ENCODE assay signal across 14 mouse cellular contexts in the genomic region with DNA sequence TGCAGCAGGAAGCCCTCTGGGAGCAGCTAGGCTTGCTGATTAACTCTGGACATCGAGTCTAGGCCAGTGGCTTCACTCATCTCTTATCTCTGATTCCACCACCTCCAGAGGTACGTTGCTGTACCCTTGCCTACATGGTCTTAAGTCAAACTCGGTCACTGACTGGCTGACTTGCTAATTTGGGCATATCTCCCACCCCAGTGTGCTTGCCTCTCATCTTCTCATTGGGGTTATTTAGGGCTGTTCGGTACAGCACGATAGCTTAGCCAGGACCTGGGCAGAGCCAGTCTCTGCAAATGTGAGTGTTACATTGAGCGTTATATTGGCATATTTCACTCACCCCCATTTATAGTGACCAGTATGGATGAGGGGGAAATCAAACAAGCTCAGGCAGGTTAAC. TPM values are rescaled to one million over a fixed set of nuclear protein-coding genes. Genes with fewer than 3 reads are reported as not detected.
A peak's percentile ranks its signal among the peaks of the same experiment; 100 is the strongest.
DNase-seq lines count a peak whose midpoint lies in the region; ATAC-seq and TF ChIP-seq lines count a peak whose summit lies in the region.
"Had no signal": no experiment of that assay in that cellular context is flagged by ENCODE, and none has a peak within 500 bp of the region (broad histone marks: within the 10 kb centered on the region; RNA-seq: fewer than 3 reads in every experiment).

No protein-coding gene starts in this region.

- no peak for TF ChIP-seq POLR2A in thymus, adult 2 months (IDR thresholded peaks at IDR 0.05; ENCODE audit: control insufficient read depth, extremely low read depth, insufficient read depth, low read length, poor library complexity)
- TF ChIP-seq POLR2A in cerebellum, adult 2 months (IDR thresholded peaks at IDR 0.05; ENCODE audit: borderline replicate concordance, insufficient read depth, low read length), result no peak

- no peak overlapping the region for H3K4me3 ChIP-seq in thymus, adult 2 months (ENCODE audit: control insufficient read depth, insufficient read depth, low read length)
- H3K4me3 ChIP-seq in hindbrain, embryonic 13.5 days, result no peak overlapping the region
- H3K4me3 ChIP-seq in midbrain, embryonic 14.5 days (replicated peaks; ENCODE audit: low read depth, low read length), result no peak overlapping the region
- no peak overlapping the region for H3K4me3 ChIP-seq in cerebellum, adult 2 months (replicated peaks; ENCODE audit: insufficient read depth, low read depth, low read length)
- H3K4me3 ChIP-seq: limb, embryonic 15.5 days had no signal

- peak overlapping the region; percentile 50 for H3K4me2 ChIP-seq in hindbrain, embryonic 13.5 days
- peak overlapping the region; percentile 46 for H3K4me2 ChIP-seq in midbrain, embryonic 14.5 days (ENCODE audit: low read length)
- H3K4me2 ChIP-seq: limb, embryonic 15.5 days had no signal

- no peaks in the 10 kb centered on the region; the same call in 1 of the 2 replicates for H3K9me3 ChIP-seq in hindbrain, embryonic 13.5 days
- no peaks in the 10 kb centered on the region for H3K9me3 ChIP-seq in midbrain, embryonic 14.5 days (ENCODE audit: control insufficient read depth, low read length)
- H3K9me3 ChIP-seq: limb, embryonic 15.5 days had no signal

- 0 out of 2 replicates have a peak, but pooled peaks have one; percentile 21 for ATAC-seq in hindbrain, embryonic 13.5 days (ENCODE audit: low FRiP score)
- peak; percentile 27; the same call in 1 of the 2 replicates for ATAC-seq in midbrain, embryonic 14.5 days (ENCODE audit: low FRiP score, low TSS enrichment)

- H3K4me1 ChIP-seq in thymus, adult 2 months (replicated peaks; ENCODE audit: control insufficient read depth, insufficient read depth, low read length), result no peaks in the 10 kb centered on the region
- H3K4me1 ChIP-seq in hindbrain, embryonic 13.5 days (replicated peaks), result peaks cover 30% of the 10 kb centered on the region
- peaks cover 18% of the 10 kb centered on the region for H3K4me1 ChIP-seq in midbrain, embryonic 14.5 days (ENCODE audit: control insufficient read depth, insufficient read depth, low read length)
- 0 out of 2 replicates have a peak, but pooled peaks cover 5% of the 10 kb centered on the region for H3K4me1 ChIP-seq in cerebellum, adult 2 months (ENCODE audit: control insufficient read depth, insufficient read depth, low read length)

- H3K9ac ChIP-seq in hindbrain, embryonic 13.5 days, result peak overlapping the region; percentile 59; the same call in 1 of the 2 replicates
- no peak overlapping the region for H3K9ac ChIP-seq in midbrain, embryonic 14.5 days (replicated peaks; ENCODE audit: low read length)
- H3K9ac ChIP-seq: limb, embryonic 15.5 days had no signal

- no peaks in the 10 kb centered on the region for H3K36me3 ChIP-seq in thymus, adult 2 months (ENCODE audit: control insufficient read depth, insufficient read depth, low read length)
- no peaks in the 10 kb centered on the region for H3K36me3 ChIP-seq in hindbrain, embryonic 13.5 days
- H3K36me3 ChIP-seq in midbrain, embryonic 14.5 days (ENCODE audit: control insufficient read depth, insufficient read depth, low read length), result no peaks in the 10 kb centered on the region
- H3K36me3 ChIP-seq: limb, embryonic 15.5 days had no signal

- 90% methylated on average over 6 of the region's 6 CpGs for WGBS in thymus, adult 2 months
- WGBS in hindbrain, embryonic 13.5 days, result 56% methylated on average over 6 of the region's 6 CpGs
- WGBS in midbrain, embryonic 14.5 days, result 42% methylated on average over 6 of the region's 6 CpGs
- 60% methylated on average over 6 of the region's 6 CpGs for WGBS in cerebellum, adult 2 months

- no peaks in the 10 kb centered on the region for H3K27me3 ChIP-seq in thymus, adult 2 months (ENCODE audit: control insufficient read depth, insufficient read depth, low read length)
- 0 out of 2 replicates have a peak, but pooled peaks cover 3% of the 10 kb centered on the region for H3K27me3 ChIP-seq in hindbrain, embryonic 13.5 days
- no peaks in the 10 kb centered on the region for H3K27me3 ChIP-seq in midbrain, embryonic 14.5 days (ENCODE audit: control insufficient read depth, insufficient read depth, low read length)
- H3K27me3 ChIP-seq in cerebellum, adult 2 months (ENCODE audit: control insufficient read depth, insufficient read depth, low read length), result no peaks in the 10 kb centered on the region; the same call in 1 of the 2 replicates

- TF ChIP-seq CTCF in thymus, adult 2 months (IDR thresholded peaks at IDR 0.05; ENCODE audit: borderline replicate concordance, control insufficient read depth, extremely low read depth, insufficient read depth, low read length, poor library complexity), result no peak
- TF ChIP-seq CTCF in cerebellum, adult 2 months (IDR thresholded peaks at IDR 0.05; ENCODE audit: borderline replicate concordance, insufficient read depth, low read depth, low read length), result no peak

- DNase-seq in thymus, postnatal 4 days, result peak; percentile 10
- no peak for DNase-seq in thymus, adult 2 months
- DNase-seq in midbrain, embryonic 14.5 days, result no peak
- no peak for DNase-seq in layer of hippocampus, adult 18-20 months (ENCODE audit: low spot score in 2 of 2)
- no peak for DNase-seq in embryo, embryonic 11 days
- no peak for DNase-seq in cerebellum, adult 2 months
- DNase-seq in adrenal gland, postnatal 14 days, result no peak
- DNase-seq: B cell, adult 2 months; cerebellum, adult 11 months; kidney, adult 11 months; lung, adult 2 months had no signal

- H3K27ac ChIP-seq in thymus, adult 2 months (ENCODE audit: control insufficient read depth, insufficient read depth, low read length), result no peak overlapping the region
- peak overlapping the region; percentile 74 for H3K27ac ChIP-seq in hindbrain, embryonic 13.5 days
- peak overlapping the region; percentile 74 for H3K27ac ChIP-seq in midbrain, embryonic 14.5 days (replicated peaks; ENCODE audit: low read depth, low read length)
- H3K27ac ChIP-seq in cerebellum, adult 2 months (ENCODE audit: insufficient read depth, low read length), result no peak overlapping the region
- H3K27ac ChIP-seq: limb, embryonic 15.5 days had no signal

RNA-seq across cellular contexts. Expression of gene Hs3st3a1, which starts 38.2 kb away (rescaled TPM):
- polyA plus RNA-seq in thymus, adult 2 months (2012; rRNA removed), result 0.89 and 1.1 TPM in 2 replicates
- polyA plus RNA-seq in hindbrain, embryonic 13.5 days (2015; fragmentation: Nextera tagmentation; extraction: Ambion mirVana), result 0.94 and 1.3 TPM in 2 replicates
- 2.6 and 2.7 TPM in 2 replicates for polyA plus RNA-seq in midbrain, embryonic 14.5 days (2014; fragmentation: Nextera tagmentation; extraction: Ambion mirVana)
- total RNA-seq in layer of hippocampus, adult 18-20 months (2021), result 1 to 10 TPM in 1 of 2 experiments, under 1 TPM in 1; 0.45 to 1.0 TPM
- 0.72 and 0.76 TPM in 2 replicates for polyA plus RNA-seq in cerebellum, adult 2 months (2012; rRNA removed)
- 0.56 and 0.79 TPM in 2 replicates for total RNA-seq in adrenal gland, postnatal 14 days (2021)

RNA-seq across cellular contexts. Expression of gene F930015N05Rik, which starts 39.5 kb away (rescaled TPM):
- polyA plus RNA-seq in thymus, adult 2 months (2012; rRNA removed), result 0.22 and 0.36 TPM in 2 replicates
- 1.6 and 1.8 TPM in 2 replicates for polyA plus RNA-seq in hindbrain, embryonic 13.5 days (2015; fragmentation: Nextera tagmentation; extraction: Ambion mirVana)
- 1.8 and 2.3 TPM in 2 replicates for polyA plus RNA-seq in midbrain, embryonic 14.5 days (2014; fragmentation: Nextera tagmentation; extraction: Ambion mirVana)
- total RNA-seq in layer of hippocampus, adult 18-20 months (2021), result 1 to 10 TPM in 1 of 2 experiments, under 1 TPM in 1; 0.20 to 1.2 TPM
- 0.25 and 0.55 TPM in 2 replicates for polyA plus RNA-seq in cerebellum, adult 2 months (2012; rRNA removed)
- total RNA-seq in adrenal gland, postnatal 14 days (2021), result not detected in 2 replicates
- total RNA-seq: gastrocnemius, adult 18-20 months had no signal

Comparison
In these comparisons a context has a peak if more than half of its experiments do, and no peak if none do; other contexts are left out.
1. H3K27ac ChIP-seq: peak in hindbrain, embryonic 13.5 days (single experiment) and midbrain, embryonic 14.5 days (single experiment); none in thymus, adult 2 months (single experiment) and cerebellum, adult 2 months (single experiment).